Mouse (Mus musculus) left cerebral cortex, postnatal 14 days (tissue): ENCODE measurements around the gene Tyk2. TPM values are rescaled to one million over a fixed set of nuclear protein-coding genes. Genes with fewer than 3 reads are reported as not detected.

Experiments
- DNase-seq, 2 experiments: peaks; one replicate each; pipeline ENCODE4 v3.0.0; 2021 to 2022; ENCODE audit warnings: low spot score in 2 of 2, mixed read lengths in 1 of 2
- intact Hi-C: fragments of 180-260 bp; cut with DNase I; formaldehyde crosslinking; loops from one replicate; pipeline ENCODE4 v1.15.1; 2025
- long read RNA-seq, 2 experiments: library from polyadenylated mRNA; stranded (forward); transcript quantifications; one replicate each; pipeline ENCODE4 v2.0.0; 2021
- total RNA-seq, 2 experiments: library from RNA; stranded (reverse); gene quantifications; 2 replicates each; pipeline ENCODE4 v1.2.3; 2021

Gene Tyk2
- 10 to 100 TPM; 11.7 to 12.0 TPM for total RNA-seq
- long read RNA-seq, experiment 1, partial matches to known transcripts, result 1 of 9 reads
- long read RNA-seq, experiment 1, other reads (novel, unspliced or antisense), result 8 of 9 reads
- long read RNA-seq, experiment 2, full-length matches to known transcripts, result 6 of 15 reads
- long read RNA-seq, experiment 2, partial matches to known transcripts, result 6 of 15 reads
- long read RNA-seq, experiment 2, other reads (novel, unspliced or antisense), result 3 of 15 reads

DNA sequence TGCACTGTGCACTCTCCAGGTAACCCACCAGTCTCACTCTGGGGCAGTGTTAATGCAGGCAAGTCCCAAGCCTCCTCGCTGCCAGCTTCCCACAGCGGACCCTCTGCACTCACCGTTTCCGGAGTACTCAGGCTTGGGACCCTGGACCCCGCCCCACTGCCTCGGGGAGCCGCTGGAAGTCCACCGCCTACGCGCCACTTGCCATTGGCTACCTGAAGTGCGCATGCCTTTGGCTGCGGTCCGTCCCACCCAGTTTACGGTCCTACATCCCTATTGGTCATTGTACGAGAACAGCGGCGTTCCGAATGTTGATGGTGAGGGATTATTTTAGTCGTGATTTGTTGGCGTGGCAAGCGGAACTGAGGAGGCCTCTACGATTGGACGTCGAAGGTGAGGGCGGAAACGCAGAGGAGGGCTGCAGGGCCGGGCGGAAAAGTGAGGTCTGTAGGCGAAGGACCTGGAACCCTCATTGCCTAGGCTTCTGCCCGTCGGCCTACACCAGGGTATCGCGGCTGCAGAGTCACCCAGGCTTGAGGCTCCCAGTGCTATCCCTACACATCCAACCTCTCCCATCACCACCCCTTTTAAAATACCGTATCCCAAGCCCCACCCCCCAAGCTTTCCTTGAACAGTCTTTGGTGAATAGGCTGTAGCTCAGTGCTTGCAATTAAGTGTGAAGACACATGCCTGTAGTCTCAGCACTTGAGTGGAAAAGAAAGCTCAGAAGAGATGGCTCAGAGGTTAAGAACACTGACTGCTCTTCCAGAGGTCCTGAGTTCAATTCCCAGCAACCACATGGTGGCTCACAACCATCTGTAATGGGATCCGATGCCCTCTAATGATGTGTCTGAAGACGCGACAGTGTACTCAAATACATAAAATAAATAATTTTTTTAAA is at the start of gene Tyk2:
Gene Tyk2 (minus strand): TSS at position 185 of the 898 bp plus-strand sequence.
- peak; percentile 93 to 95 for DNase-seq
- intact Hi-C loops, result no loop called here

DNA sequence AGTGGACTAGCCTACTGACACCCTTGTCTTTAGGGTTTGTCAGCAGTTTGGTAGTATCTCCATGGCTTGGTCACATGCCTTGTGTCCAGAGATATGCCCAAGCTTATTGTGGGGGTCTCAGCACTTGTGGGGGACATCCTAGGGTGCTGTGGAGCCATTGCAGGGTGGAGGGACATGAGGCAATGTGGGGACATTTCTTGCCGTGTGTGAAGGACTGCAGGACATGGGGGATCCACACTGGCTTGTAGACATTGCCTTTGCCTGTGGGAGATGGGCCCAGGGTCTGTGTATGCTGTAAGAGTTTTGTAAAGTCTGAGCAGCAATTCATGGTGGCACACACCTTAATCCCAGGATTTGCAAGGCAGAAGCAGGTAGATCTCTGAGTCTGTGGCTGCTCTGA is 49.8 kb upstream of the Tyk2 start:
- DNase-seq, result no peak
- intact Hi-C loops, result no loop called here

- intact Hi-C loops, result no loop called here
- DNase-seq, result no peak
Measured at GRCm38 (mm10) chr9:21180402-21180801, 49.4 kb upstream of the Tyk2 start.

DNA sequence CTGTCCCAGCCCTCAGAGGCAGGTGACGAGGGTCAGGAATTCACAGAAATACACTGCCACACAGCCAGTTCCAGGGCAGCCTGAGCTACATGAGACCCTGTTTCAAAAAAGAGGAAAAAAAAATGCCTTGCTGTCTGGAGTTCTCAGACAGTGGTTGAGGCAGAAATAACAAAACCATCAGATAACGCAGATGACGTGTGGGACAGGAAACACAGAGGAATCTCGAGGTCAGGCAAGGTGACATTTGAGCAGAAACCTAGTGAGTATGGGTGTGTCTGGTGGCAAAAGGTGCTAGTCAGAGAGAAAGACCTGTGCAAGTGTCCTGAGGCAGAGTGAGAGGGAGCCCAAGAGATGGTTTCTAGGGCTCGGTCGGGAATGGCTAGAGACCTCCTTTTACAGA is 41.3 kb upstream of the Tyk2 start:
- DNase-seq, result no peak
- intact Hi-C loops, result no loop called here

- DNase-seq, result no peak
- intact Hi-C loops, result no loop called here
Measured at GRCm38 (mm10) chr9:21169157-21169556, 38.1 kb upstream of the Tyk2 start.

- intact Hi-C loops, result no loop called here
- DNase-seq, result peak; percentile 53 to 72
Measured at GRCm38 (mm10) chr9:21168161-21169123, 37.4 kb upstream of the Tyk2 start.

DNA sequence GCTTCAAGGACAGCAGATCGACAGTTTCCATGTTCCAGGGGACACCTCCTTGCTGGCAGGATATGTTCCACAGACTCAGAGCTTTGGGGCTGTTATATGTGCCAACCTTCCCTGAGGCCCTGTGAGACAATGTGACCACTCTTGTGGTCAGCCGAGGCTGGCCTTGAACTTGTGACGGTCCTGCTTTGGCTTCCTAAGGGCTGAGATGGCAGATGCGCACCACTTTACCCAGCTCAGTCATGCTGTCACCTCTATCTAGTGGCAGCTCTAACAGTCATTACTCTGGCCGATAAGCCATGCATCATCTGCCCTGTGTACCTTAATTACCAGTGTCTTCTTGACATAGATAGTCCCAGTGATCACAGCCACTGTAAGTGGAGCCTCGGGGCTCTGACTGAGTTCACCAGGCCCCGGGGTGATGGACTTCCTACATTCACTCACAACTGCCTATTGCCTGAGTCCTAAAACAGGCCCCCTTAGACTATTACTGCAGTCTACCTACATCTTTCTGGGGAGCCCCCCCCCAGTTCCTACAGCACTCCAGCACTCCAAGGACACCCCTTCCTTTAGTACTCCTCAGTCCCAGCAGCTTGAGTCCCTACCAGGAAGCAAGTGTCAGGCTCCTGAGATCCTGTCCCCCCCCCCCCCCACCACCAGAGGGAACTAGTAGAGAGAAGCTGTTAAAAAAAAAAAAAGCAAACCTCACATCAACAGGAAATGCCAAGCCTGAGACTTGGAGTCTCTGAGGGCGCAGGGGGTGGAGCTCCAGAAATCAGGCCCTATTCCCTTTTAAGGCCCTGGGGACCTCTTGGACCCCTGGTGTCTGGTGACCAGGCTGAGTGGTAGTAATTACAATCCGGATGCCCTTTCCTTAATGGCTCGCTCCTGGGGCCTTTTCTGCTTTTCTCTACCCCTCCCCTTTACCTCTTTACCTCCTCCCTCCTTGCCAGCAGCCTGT is 36.4 kb upstream of the Tyk2 start:
- no peak for DNase-seq
- intact Hi-C loops, result no loop called here

DNA sequence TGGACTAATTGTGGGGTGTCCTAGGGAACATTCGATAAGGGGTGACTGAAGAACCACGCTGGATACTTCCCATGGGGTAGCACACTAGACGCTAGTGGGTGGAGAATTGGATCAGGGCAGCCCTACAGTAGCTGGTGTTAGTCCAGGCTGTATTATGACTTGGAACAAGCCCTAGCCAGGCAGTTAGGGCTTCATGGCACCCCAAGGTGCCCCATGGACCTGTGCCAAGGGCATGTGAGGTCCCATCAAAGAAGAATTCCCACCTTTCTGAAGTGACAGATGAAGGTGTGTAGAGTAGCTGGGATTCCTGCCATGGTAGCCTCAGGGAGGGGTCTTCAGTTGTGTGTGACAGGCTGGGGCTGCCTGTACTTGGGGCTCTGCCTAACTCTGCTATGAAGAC is 35.5 kb upstream of the Tyk2 start:
- DNase-seq, result peak in 1 of 2 experiments; percentile 25
- intact Hi-C loops, result no loop called here

GRCm38 (mm10) chr9:21165952-21166451 is 35.0 kb upstream of the Tyk2 start:
- intact Hi-C loops, result no loop called here
- DNase-seq, result peak; percentile 46 to 58

GRCm38 (mm10) chr9:21165041-21165951 is 34.3 kb upstream of the Tyk2 start, which contains the start of gene Pde4a:
Pde4a (plus strand) TSS chr9:21165714.
- DNase-seq, result peak; percentile 83 to 94
- intact Hi-C loops, result no loop called here

- peak; percentile 76 to 78 for DNase-seq
- intact Hi-C loops, result loop anchor here (5.0 kb wide), 1 partner anchor 33 kb away; no protein-coding TSS in a partner anchor
Measured at GRCm38 (mm10) chr9:21164072-21164471, 33.0 kb upstream of the Tyk2 start.

- intact Hi-C loops, result loop anchor here (5.0 kb wide), 1 partner anchor 34 kb away; no protein-coding TSS in a partner anchor
- DNase-seq, result peak; percentile 44 to 60
Measured at GRCm38 (mm10) chr9:21163086-21164050, 32.3 kb upstream of the Tyk2 start.

DNA sequence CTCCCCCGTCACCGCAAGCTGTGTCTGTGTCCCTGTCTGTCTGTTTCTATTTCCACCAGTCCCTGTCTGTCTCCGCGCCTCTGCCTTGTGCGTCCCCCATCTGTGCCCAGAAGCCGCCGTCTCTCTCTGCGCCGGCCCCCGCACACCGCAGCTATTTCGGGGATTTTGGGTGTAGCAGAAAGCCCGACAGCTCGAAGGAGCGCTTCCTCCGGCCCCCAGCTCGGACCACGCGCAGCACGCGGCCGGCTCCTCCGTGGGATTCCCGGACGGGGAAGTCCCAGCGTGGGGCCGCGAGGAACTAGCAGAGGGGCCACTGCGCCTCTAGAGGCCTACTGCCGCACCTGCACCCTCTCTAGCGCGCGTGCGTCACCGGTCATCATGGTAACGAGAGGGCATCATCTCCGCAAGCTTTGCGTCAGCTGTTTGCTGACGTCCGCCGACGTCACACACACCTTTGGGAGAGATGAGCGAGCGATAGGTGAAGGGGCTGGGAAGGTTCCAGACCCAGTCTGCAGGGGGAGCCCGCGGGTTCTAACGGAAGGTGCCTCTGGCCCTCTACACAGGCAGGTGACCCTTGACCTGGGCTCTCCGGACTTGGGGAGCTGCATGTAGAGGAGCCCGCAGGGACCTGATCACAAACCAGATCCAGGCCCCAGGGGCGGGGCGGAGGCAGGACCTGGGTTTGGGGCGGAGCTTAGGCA is 30.3 kb upstream of the Tyk2 start:
- DNase-seq, result peak; percentile 95 to 96
- intact Hi-C loops, result loop anchor here (5.0 kb wide), 1 partner anchor 36 kb away; no protein-coding TSS in a partner anchor

GRCm38 (mm10) chr9:21154787-21155186 is 23.7 kb upstream of the Tyk2 start:
- DNase-seq, result no peak
- intact Hi-C loops, result loop anchor here (5.0 kb wide), 1 partner anchor 68 kb away; no protein-coding TSS in a partner anchor

DNA sequence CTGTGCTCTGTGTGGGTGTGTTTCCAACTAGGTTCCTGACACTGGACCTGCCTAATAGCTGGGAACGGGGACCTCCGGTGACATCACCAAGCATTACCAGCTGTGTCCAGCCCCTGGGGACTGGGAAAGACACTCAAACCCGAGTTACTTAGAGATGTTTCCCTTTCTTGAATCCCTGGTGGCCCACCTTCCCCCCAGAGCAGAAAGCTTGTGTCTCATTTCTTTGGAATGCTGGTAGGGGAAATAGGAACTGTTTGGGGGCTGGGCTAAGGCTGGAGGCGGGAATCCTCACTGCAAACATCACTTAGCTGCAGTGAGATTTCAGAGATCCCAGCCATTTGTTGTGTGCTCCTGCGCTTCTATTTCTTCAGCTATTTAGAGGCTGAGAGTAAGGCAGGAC is 22.8 kb upstream of the Tyk2 start:
- peak in 1 of 2 experiments; percentile 40 for DNase-seq
- intact Hi-C loops, result loop anchor here (5.0 kb wide), 1 partner anchor 68 kb away; no protein-coding TSS in a partner anchor
